In genomic region chr2:18635052-18635451, GRCm38 (mm10) we compare ENCODE assay signal across 10 mouse cellular contexts. TPM values are rescaled to one million over a fixed set of nuclear protein-coding genes. Genes with fewer than 3 reads are reported as not detected.
DNase-seq lines count a peak whose midpoint lies in the region; ATAC-seq and TF ChIP-seq lines count a peak whose summit lies in the region.
"Had no signal": no experiment of that assay in that cellular context is flagged by ENCODE, and none has a peak within 500 bp of the region (broad histone marks: within the 10 kb centered on the region; RNA-seq: fewer than 3 reads in every experiment).

No protein-coding gene starts in this region.

- DNase-seq in heart, postnatal 0 days (ENCODE audit: low spot score) = peak; percentile 25
- peak; percentile 96 for DNase-seq in brain, adult 2 months (ENCODE audit: low read depth, low spot score)
- peak; percentile 70 to 79 for DNase-seq in frontal cortex, postnatal 14 days (ENCODE audit: low spot score in 2 of 2)
- DNase-seq in kidney, postnatal 36 days = peak; percentile 81 to 83
- DNase-seq in B cell, adult 2 months = no peak

- H3K27me3 ChIP-seq in heart, postnatal 0 days (ENCODE audit: control insufficient read depth, insufficient read depth, low read length) = no peaks in the 10 kb centered on the region
- no peaks in the 10 kb centered on the region for H3K27me3 ChIP-seq in heart, embryonic 11.5 days (ENCODE audit: control insufficient read depth, insufficient read depth, low read length)
- no peaks in the 10 kb centered on the region for H3K27me3 ChIP-seq in midbrain, embryonic 16.5 days (ENCODE audit: control insufficient read depth, insufficient read depth, low read depth, low read length)
- H3K27me3 ChIP-seq: embryonic facial prominence, embryonic 12.5 days had no signal

- no peak for TF ChIP-seq CTCF in heart, postnatal 0 days (IDR thresholded peaks at IDR 0.05; ENCODE audit: low read depth)

- no peak for ATAC-seq in heart, postnatal 0 days (ENCODE audit: insufficient read depth, low read depth)
- ATAC-seq in heart, embryonic 11.5 days (replicated peaks; ENCODE audit: insufficient number of reproducible peaks, low FRiP score, low TSS enrichment) = no peak
- ATAC-seq in midbrain, embryonic 16.5 days = peak; percentile 67; the same call in 1 of the 2 replicates
- no peak for ATAC-seq in erythroid progenitor cell, adult 5-6 weeks (replicated peaks; ENCODE audit: low FRiP score, poor library complexity, severe bottlenecking)

- 55% methylated on average over 8 of the region's 8 CpGs for WGBS in heart, postnatal 0 days
- 87% methylated on average over 8 of the region's 8 CpGs for WGBS in heart, embryonic 11.5 days (ENCODE audit: insufficient replicate concordance)
- 78% methylated on average over 8 of the region's 8 CpGs for WGBS in midbrain, embryonic 16.5 days

- no peak overlapping the region for H3K9ac ChIP-seq in heart, postnatal 0 days (replicated peaks; ENCODE audit: low read depth, low read length)
- no peak overlapping the region for H3K9ac ChIP-seq in heart, embryonic 11.5 days (ENCODE audit: low read depth, low read length)
- H3K9ac ChIP-seq in midbrain, embryonic 16.5 days (ENCODE audit: low read depth, low read length) = no peak overlapping the region
- H3K9ac ChIP-seq: embryonic facial prominence, embryonic 12.5 days; liver, embryonic 14.5 days had no signal

- no peak overlapping the region for H3K27ac ChIP-seq in heart, postnatal 0 days (ENCODE audit: low read depth)
- no peak overlapping the region for H3K27ac ChIP-seq in heart, embryonic 11.5 days (ENCODE audit: low read depth, low read length)
- H3K27ac ChIP-seq in midbrain, embryonic 16.5 days (ENCODE audit: low read length) = no peak overlapping the region
- H3K27ac ChIP-seq: embryonic facial prominence, embryonic 12.5 days; liver, embryonic 14.5 days had no signal

- H3K9me3 ChIP-seq in heart, postnatal 0 days (replicated peaks; ENCODE audit: control insufficient read depth, low read length) = no peaks in the 10 kb centered on the region
- H3K9me3 ChIP-seq in heart, embryonic 11.5 days (replicated peaks; ENCODE audit: control insufficient read depth, low read length) = no peaks in the 10 kb centered on the region
- H3K9me3 ChIP-seq in midbrain, embryonic 16.5 days (replicated peaks; ENCODE audit: control insufficient read depth, low read length, poor library complexity, severe bottlenecking) = no peaks in the 10 kb centered on the region
- H3K9me3 ChIP-seq: embryonic facial prominence, embryonic 12.5 days had no signal

- H3K4me2 ChIP-seq in heart, postnatal 0 days (ENCODE audit: low read depth, low read length) = no peak overlapping the region
- no peak overlapping the region for H3K4me2 ChIP-seq in heart, embryonic 11.5 days
- H3K4me2 ChIP-seq in midbrain, embryonic 16.5 days (ENCODE audit: low read length) = no peak overlapping the region
- H3K4me2 ChIP-seq: embryonic facial prominence, embryonic 12.5 days had no signal

- no peak overlapping the region for H3K4me3 ChIP-seq in heart, postnatal 0 days (ENCODE audit: low read depth, low read length)
- H3K4me3 ChIP-seq in heart, embryonic 11.5 days (ENCODE audit: low read depth, low read length) = no peak overlapping the region
- no peak overlapping the region for H3K4me3 ChIP-seq in midbrain, embryonic 16.5 days (ENCODE audit: low read depth, low read length)
- H3K4me3 ChIP-seq: embryonic facial prominence, embryonic 12.5 days had no signal

- no peak for TF ChIP-seq EP300 in heart, postnatal 0 days (IDR thresholded peaks at IDR 0.05; ENCODE audit: low read depth)

- H3K36me3 ChIP-seq in heart, postnatal 0 days (replicated peaks; ENCODE audit: control insufficient read depth, insufficient read depth, low read length) = no peaks in the 10 kb centered on the region
- no peaks in the 10 kb centered on the region for H3K36me3 ChIP-seq in heart, embryonic 11.5 days (ENCODE audit: control insufficient read depth, insufficient read depth, low read length)
- H3K36me3 ChIP-seq in midbrain, embryonic 16.5 days (ENCODE audit: control insufficient read depth, insufficient read depth, low read length) = no peaks in the 10 kb centered on the region
- H3K36me3 ChIP-seq: embryonic facial prominence, embryonic 12.5 days had no signal

- H3K4me1 ChIP-seq in heart, postnatal 0 days (ENCODE audit: control insufficient read depth, insufficient read depth) = no peaks in the 10 kb centered on the region
- no peaks in the 10 kb centered on the region for H3K4me1 ChIP-seq in heart, embryonic 11.5 days (ENCODE audit: control insufficient read depth, insufficient read depth, low read length)
- H3K4me1 ChIP-seq in midbrain, embryonic 16.5 days (ENCODE audit: control insufficient read depth, insufficient read depth, low read length) = no peaks in the 10 kb centered on the region
- H3K4me1 ChIP-seq: embryonic facial prominence, embryonic 12.5 days had no signal

RNA-seq across cellular contexts. Expression of gene Commd3, which starts 37.1 kb away (rescaled TPM):
- 201 and 342 TPM in 2 replicates for total RNA-seq in heart, postnatal 0 days (2014; rRNA removed; ENCODE audit: low replicate concordance)
- polyA plus RNA-seq in heart, postnatal 0 days (2015; fragmentation: Nextera tagmentation; extraction: Ambion mirVana) = 278 and 291 TPM in 2 replicates
- polyA plus RNA-seq in heart, embryonic 11.5 days (2014; fragmentation: Nextera tagmentation; extraction: Ambion mirVana) = 118 and 135 TPM in 2 replicates
- polyA plus RNA-seq in midbrain, embryonic 16.5 days (2015; fragmentation: Nextera tagmentation; extraction: Ambion mirVana) = 188 and 194 TPM in 2 replicates
- total RNA-seq in erythroid progenitor cell, adult 5-6 weeks (2015; ENCODE audit: low replicate concordance) = 54.1 and 73.2 TPM in 2 replicates
- 25.3 and 44.7 TPM in 2 replicates for total RNA-seq in erythroid progenitor cell, adult 5-6 weeks (2017; ENCODE audit: low replicate concordance)

RNA-seq across cellular contexts. Expression of gene Bmi1, which starts 41.8 kb away (rescaled TPM):
- 46.6 and 50.7 TPM in 2 replicates for total RNA-seq in heart, postnatal 0 days (2014; rRNA removed; ENCODE audit: low replicate concordance)
- 14.7 and 15.8 TPM in 2 replicates for polyA plus RNA-seq in heart, postnatal 0 days (2015; fragmentation: Nextera tagmentation; extraction: Ambion mirVana)
- 11.6 and 12.0 TPM in 2 replicates for polyA plus RNA-seq in heart, embryonic 11.5 days (2014; fragmentation: Nextera tagmentation; extraction: Ambion mirVana)
- 19.4 and 21.0 TPM in 2 replicates for polyA plus RNA-seq in midbrain, embryonic 16.5 days (2015; fragmentation: Nextera tagmentation; extraction: Ambion mirVana)
- total RNA-seq in erythroid progenitor cell, adult 5-6 weeks (2015; ENCODE audit: low replicate concordance) = 2.1 and 12.6 TPM in 2 replicates
- total RNA-seq in erythroid progenitor cell, adult 5-6 weeks (2017; ENCODE audit: low replicate concordance) = 9.8 and 13.6 TPM in 2 replicates

RNA-seq across cellular contexts. Expression of gene Spag6, which starts 58.8 kb away (rescaled TPM):
- total RNA-seq in heart, postnatal 0 days (2014; rRNA removed; ENCODE audit: low replicate concordance) = not detected in 2 replicates
- polyA plus RNA-seq in heart, postnatal 0 days (2015; fragmentation: Nextera tagmentation; extraction: Ambion mirVana) = 0.10 and 0.14 TPM in 2 replicates
- polyA plus RNA-seq in heart, embryonic 11.5 days (2014; fragmentation: Nextera tagmentation; extraction: Ambion mirVana) = not detected in 2 replicates
- polyA plus RNA-seq in midbrain, embryonic 16.5 days (2015; fragmentation: Nextera tagmentation; extraction: Ambion mirVana) = 0.10 TPM in 1 of 2 replicates, not detected in the other
- total RNA-seq in erythroid progenitor cell, adult 5-6 weeks (2015; ENCODE audit: low replicate concordance) = not detected in 2 replicates
- not detected in 2 replicates for total RNA-seq in erythroid progenitor cell, adult 5-6 weeks (2017; ENCODE audit: low replicate concordance)
- polyA plus RNA-seq: liver, embryonic 14.5 days had no signal

Comparison
In these comparisons a context has a peak if more than half of its experiments do, and no peak if none do; other contexts are left out.
1. DNase-seq: peak in heart, postnatal 0 days (single experiment), brain, adult 2 months (single experiment), frontal cortex, postnatal 14 days (2 of 2) and kidney, postnatal 36 days (2 of 2); none in B cell, adult 2 months (0 of 2).